Mouse (Mus musculus): ENCODE data around the gene Pappa. TPM values are rescaled to one million over a fixed set of nuclear protein-coding genes. Genes with fewer than 3 reads are reported as not detected.
A peak's percentile ranks its signal among the peaks of the same experiment; 100 is the strongest.

The Pappa gene
- polyA plus RNA-seq, 1 experiment from 2014 or later: 0.80 TPM

DNA sequence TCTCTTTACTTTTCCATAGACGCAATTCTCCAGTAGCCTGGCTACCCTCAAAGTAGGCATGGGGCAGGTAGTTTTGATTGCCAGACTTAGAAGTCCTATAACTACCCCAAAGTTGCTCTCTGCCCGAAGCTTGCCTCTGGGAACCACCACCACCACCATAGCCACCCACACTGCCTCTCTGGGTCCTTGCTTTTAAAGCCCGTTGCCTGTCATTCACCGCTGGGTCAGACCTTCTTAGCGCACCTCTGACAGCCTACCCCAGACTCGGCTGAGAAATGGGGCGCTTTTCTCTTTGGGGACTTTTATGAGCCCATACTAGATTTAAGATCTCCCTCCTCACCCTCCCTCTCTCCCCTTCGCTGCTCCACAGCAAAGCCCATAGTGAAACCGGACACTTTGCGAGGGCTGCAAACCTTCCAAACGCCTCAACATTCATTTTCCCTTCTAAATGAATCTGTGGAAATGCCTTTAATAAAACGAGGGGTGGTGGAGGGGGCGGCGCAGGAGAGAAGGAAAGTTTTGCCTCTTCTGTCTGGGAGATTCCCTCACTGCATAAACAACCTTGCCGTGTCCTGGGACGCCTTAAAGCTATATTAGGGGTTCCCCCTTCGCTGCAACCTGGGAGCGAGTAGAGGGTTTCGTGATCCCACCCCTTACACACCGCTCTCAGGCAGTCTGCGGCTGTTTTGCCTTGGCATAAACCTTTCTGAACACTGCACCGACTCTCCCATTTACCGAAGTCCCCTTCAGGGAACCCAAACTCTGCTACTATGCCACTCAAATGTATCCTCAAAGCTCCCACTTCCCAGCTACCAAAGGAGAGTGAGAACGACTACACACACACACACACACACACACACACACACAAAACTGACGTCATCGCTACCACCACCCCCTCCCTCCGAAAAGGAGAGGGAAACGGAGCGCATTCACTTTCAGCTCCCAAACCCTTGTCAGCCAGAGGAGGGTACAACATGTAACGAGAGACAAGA is 1.7 kb downstream of the Pappa start:
- DNase-seq (ENCODE audit: low spot score) (peak; percentile 59), ATAC-seq (ENCODE audit: low FRiP score) (peak; percentile 32; the same call in 1 of the 2 replicates)
- H3K4me3 ChIP-seq (replicated peaks; ENCODE audit: low read length): peak overlapping the region; percentile 50
- no peaks in the 10 kb centered on the region for H3K36me3 ChIP-seq (replicated peaks; ENCODE audit: control insufficient read depth, insufficient read depth)
- H3K27ac ChIP-seq: no peak overlapping the region
- under 1% methylated on average over 30 of the region's 30 CpGs for WGBS
- H3K27me3 ChIP-seq (ENCODE audit: control insufficient read depth, insufficient read depth, low read length): peaks cover 16% of the 10 kb centered on the region
- H3K9me3 ChIP-seq (ENCODE audit: control insufficient read depth, low read length): no peaks in the 10 kb centered on the region
- H3K9ac ChIP-seq: peak overlapping the region; percentile 43
- peaks cover 14% of the 10 kb centered on the region for H3K4me1 ChIP-seq (replicated peaks; ENCODE audit: control insufficient read depth, insufficient read depth, low read length)
- peak overlapping the region; percentile 92 for H3K4me2 ChIP-seq (replicated peaks)

- Histone ChIP-seq H3K9me3 (ENCODE audit: control insufficient read depth, low read length) (no peaks in the 10 kb centered on the region), H3K4me1 (replicated peaks; ENCODE audit: control insufficient read depth, insufficient read depth, low read length) (peaks cover 14% of the 10 kb centered on the region), H3K36me3 (replicated peaks; ENCODE audit: control insufficient read depth, insufficient read depth) (no peaks in the 10 kb centered on the region), H3K9ac (peak overlapping the region; percentile 43), H3K27me3 (ENCODE audit: control insufficient read depth, insufficient read depth, low read length) (peaks cover 16% of the 10 kb centered on the region), H3K4me2 (replicated peaks) (peak overlapping the region; percentile 92), H3K4me3 (replicated peaks; ENCODE audit: low read length) (peak overlapping the region; percentile 50), H3K27ac (no peak overlapping the region)
- DNase-seq (ENCODE audit: low spot score) (peak; percentile 76), ATAC-seq (ENCODE audit: low FRiP score) (peak; percentile 36; the same call in 1 of the 2 replicates)
- WGBS: 6% methylated on average over 23 of the region's 23 CpGs
These were observed 2.7 kb downstream of the Pappa start for GRCm38 (mm10) chr4:65126451-65127290.

GRCm38 (mm10) chr4:65127291-65127590 is 3.3 kb downstream of the Pappa start:
- peaks cover 14% of the 10 kb centered on the region for H3K4me1 ChIP-seq (replicated peaks; ENCODE audit: control insufficient read depth, insufficient read depth, low read length)
- H3K4me2 ChIP-seq (replicated peaks): peak overlapping the region; percentile 92
- ATAC-seq (ENCODE audit: low FRiP score) (peak; percentile 22), DNase-seq (ENCODE audit: low spot score) (no peak)
- no peak overlapping the region for H3K27ac ChIP-seq
- no peaks in the 10 kb centered on the region for H3K9me3 ChIP-seq (ENCODE audit: control insufficient read depth, low read length)
- H3K36me3 ChIP-seq (replicated peaks; ENCODE audit: control insufficient read depth, insufficient read depth): no peaks in the 10 kb centered on the region
- no peak overlapping the region; the same call in 1 of the 2 replicates for H3K4me3 ChIP-seq (replicated peaks; ENCODE audit: low read length)
- WGBS: 23% methylated on average over 6 of the region's 6 CpGs
- H3K9ac ChIP-seq: no peak overlapping the region
- H3K27me3 ChIP-seq (ENCODE audit: control insufficient read depth, insufficient read depth, low read length): peaks cover 16% of the 10 kb centered on the region

GRCm38 (mm10) chr4:65132657-65133056 is 8.7 kb downstream of the Pappa start:
- WGBS: 91% methylated on average over 3 of the region's 3 CpGs
- Histone ChIP-seq H3K9ac (no peak overlapping the region), H3K4me1 (replicated peaks; ENCODE audit: control insufficient read depth, insufficient read depth, low read length) (no peaks in the 10 kb centered on the region), H3K27me3 (ENCODE audit: control insufficient read depth, insufficient read depth, low read length) (peaks cover 6% of the 10 kb centered on the region; the same call in 1 of the 2 replicates), H3K4me2 (replicated peaks) (no peak overlapping the region), H3K27ac (no peak overlapping the region), H3K9me3 (ENCODE audit: control insufficient read depth, low read length) (no peaks in the 10 kb centered on the region), H3K36me3 (replicated peaks; ENCODE audit: control insufficient read depth, insufficient read depth) (no peaks in the 10 kb centered on the region), H3K4me3 (replicated peaks; ENCODE audit: low read length) (no peak overlapping the region)
- DNase-seq (ENCODE audit: low spot score): no peak
- ATAC-seq (ENCODE audit: low FRiP score): no peak

- 91% methylated on average over 5 of the region's 5 CpGs for WGBS
- Histone ChIP-seq H3K27ac (no peak overlapping the region), H3K4me2 (replicated peaks) (no peak overlapping the region), H3K36me3 (replicated peaks; ENCODE audit: control insufficient read depth, insufficient read depth) (no peaks in the 10 kb centered on the region), H3K9ac (no peak overlapping the region), H3K27me3 (ENCODE audit: control insufficient read depth, insufficient read depth, low read length) (no peaks in the 10 kb centered on the region), H3K4me1 (replicated peaks; ENCODE audit: control insufficient read depth, insufficient read depth, low read length) (no peaks in the 10 kb centered on the region), H3K4me3 (replicated peaks; ENCODE audit: low read length) (no peak overlapping the region), H3K9me3 (ENCODE audit: control insufficient read depth, low read length) (no peaks in the 10 kb centered on the region)
- DNase-seq (ENCODE audit: low spot score) (no peak), ATAC-seq (ENCODE audit: low FRiP score) (no peak)
These were observed 10.4 kb downstream of the Pappa start for GRCm38 (mm10) chr4:65134358-65134757.

DNA sequence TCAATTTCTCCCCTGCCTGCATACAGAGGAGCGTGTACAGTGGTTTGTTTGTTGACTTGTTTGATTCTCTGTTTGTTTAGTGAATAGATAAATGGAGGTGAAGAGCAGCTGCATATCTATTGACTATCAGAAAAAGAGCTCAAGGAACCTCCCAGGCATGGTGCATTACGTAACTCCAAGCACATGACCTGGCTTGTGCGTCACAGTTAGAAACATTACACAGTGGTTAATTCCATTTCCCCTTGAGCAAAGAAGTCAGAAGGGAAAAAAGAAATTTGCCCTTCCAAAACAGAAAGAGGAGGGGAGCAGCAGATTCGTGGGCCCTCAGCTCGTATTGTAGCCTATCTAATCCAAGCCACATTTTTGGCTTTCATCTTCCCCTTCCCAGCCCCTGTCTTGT is 11.1 kb downstream of the Pappa start:
- 75% methylated on average over 5 of the region's 5 CpGs for WGBS

GRCm38 (mm10) chr4:65136541-65136940 is 12.6 kb downstream of the Pappa start:
- 91% methylated on average over 3 of the region's 3 CpGs for WGBS
- H3K27me3 ChIP-seq (ENCODE audit: control insufficient read depth, insufficient read depth, low read length): no peaks in the 10 kb centered on the region
- no peak overlapping the region for H3K4me2 ChIP-seq (replicated peaks)
- no peaks in the 10 kb centered on the region for H3K4me1 ChIP-seq (replicated peaks; ENCODE audit: control insufficient read depth, insufficient read depth, low read length)
- no peak overlapping the region for H3K9ac ChIP-seq
- no peak for ATAC-seq (ENCODE audit: low FRiP score)
- no peak overlapping the region for H3K4me3 ChIP-seq (replicated peaks; ENCODE audit: low read length)
- H3K36me3 ChIP-seq (replicated peaks; ENCODE audit: control insufficient read depth, insufficient read depth): no peaks in the 10 kb centered on the region
- H3K27ac ChIP-seq: no peak overlapping the region
- no peak for DNase-seq (ENCODE audit: low spot score)
- H3K9me3 ChIP-seq (ENCODE audit: control insufficient read depth, low read length): no peaks in the 10 kb centered on the region

More for the DNA sequence above, 11.1 kb downstream of the Pappa start:
- H3K9ac ChIP-seq: no peak overlapping the region
- DNase-seq (ENCODE audit: low spot score) (no peak), ATAC-seq (ENCODE audit: low FRiP score) (no peak)
- no peaks in the 10 kb centered on the region for H3K36me3 ChIP-seq (replicated peaks; ENCODE audit: control insufficient read depth, insufficient read depth)
- no peak overlapping the region for H3K4me3 ChIP-seq (replicated peaks; ENCODE audit: low read length)
- H3K27ac ChIP-seq: no peak overlapping the region
- no peaks in the 10 kb centered on the region for H3K27me3 ChIP-seq (ENCODE audit: control insufficient read depth, insufficient read depth, low read length)
- no peaks in the 10 kb centered on the region for H3K9me3 ChIP-seq (ENCODE audit: control insufficient read depth, low read length)
- no peak overlapping the region for H3K4me2 ChIP-seq (replicated peaks)
- H3K4me1 ChIP-seq (replicated peaks; ENCODE audit: control insufficient read depth, insufficient read depth, low read length): no peaks in the 10 kb centered on the region

DNA sequence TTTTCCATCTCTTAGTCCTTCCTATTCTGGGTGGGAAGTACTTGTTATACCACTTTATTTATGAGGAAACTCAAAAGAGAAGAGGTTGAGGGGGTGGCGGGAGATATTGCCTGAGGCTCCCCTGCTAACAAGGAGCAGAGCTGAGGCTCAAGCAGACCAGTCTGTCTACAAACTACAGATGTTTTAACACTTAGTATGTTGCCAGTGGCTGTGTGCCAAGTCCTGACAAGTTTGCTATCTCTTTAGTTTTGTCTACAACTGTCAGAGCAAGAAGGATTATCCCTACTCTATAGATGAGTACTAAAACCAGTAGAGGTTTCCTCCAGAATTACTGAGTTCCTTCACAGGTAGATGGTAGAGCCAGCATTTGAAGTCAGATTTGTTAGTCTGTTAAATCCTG is 23.0 kb downstream of the Pappa start:
- 88% methylated on average over 1 of the region's 1 CpGs for WGBS
- H3K36me3 ChIP-seq (replicated peaks; ENCODE audit: control insufficient read depth, insufficient read depth): no peaks in the 10 kb centered on the region
- H3K9ac ChIP-seq: no peak overlapping the region
- H3K4me2 ChIP-seq (replicated peaks): no peak overlapping the region
- no peaks in the 10 kb centered on the region for H3K4me1 ChIP-seq (replicated peaks; ENCODE audit: control insufficient read depth, insufficient read depth, low read length)
- no peak overlapping the region for H3K4me3 ChIP-seq (replicated peaks; ENCODE audit: low read length)
- no peak for ATAC-seq (ENCODE audit: low FRiP score)
- H3K9me3 ChIP-seq (ENCODE audit: control insufficient read depth, low read length): no peaks in the 10 kb centered on the region
- DNase-seq (ENCODE audit: low spot score): no peak
- no peak overlapping the region for H3K27ac ChIP-seq
- no peaks in the 10 kb centered on the region for H3K27me3 ChIP-seq (ENCODE audit: control insufficient read depth, insufficient read depth, low read length)

DNA sequence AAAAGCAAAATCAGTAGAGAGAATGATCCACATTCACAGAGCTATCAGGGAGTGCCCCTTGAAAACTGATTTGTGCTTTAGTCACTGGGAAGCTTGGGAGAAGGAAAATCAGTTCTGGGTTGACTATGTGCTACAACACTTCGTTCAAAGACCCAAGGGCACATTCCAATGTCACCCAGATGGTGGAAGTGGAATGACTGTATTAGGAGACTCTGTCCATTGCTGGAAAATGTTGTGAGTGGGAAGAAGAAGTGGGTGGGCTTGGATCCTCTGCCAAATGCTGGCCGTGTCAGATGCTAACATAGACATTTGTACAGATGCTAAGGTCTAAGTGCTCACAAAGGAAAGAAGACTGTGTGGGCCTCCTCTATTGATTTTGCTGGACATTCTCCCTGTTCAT is 29.6 kb downstream of the Pappa start:
- H3K36me3 ChIP-seq (replicated peaks; ENCODE audit: control insufficient read depth, insufficient read depth): no peaks in the 10 kb centered on the region
- H3K4me1 ChIP-seq (replicated peaks; ENCODE audit: control insufficient read depth, insufficient read depth, low read length): no peaks in the 10 kb centered on the region
- H3K9me3 ChIP-seq (ENCODE audit: control insufficient read depth, low read length): no peaks in the 10 kb centered on the region
- H3K9ac ChIP-seq: no peak overlapping the region
- H3K27me3 ChIP-seq (ENCODE audit: control insufficient read depth, insufficient read depth, low read length): no peaks in the 10 kb centered on the region
- H3K4me3 ChIP-seq (replicated peaks; ENCODE audit: low read length): no peak overlapping the region
- no peak overlapping the region for H3K4me2 ChIP-seq (replicated peaks)
- H3K27ac ChIP-seq: no peak overlapping the region
- no peak for ATAC-seq (ENCODE audit: low FRiP score)
- DNase-seq (ENCODE audit: low spot score): no peak
- WGBS: 71% methylated on average over 2 of the region's 2 CpGs

Measured in hindbrain, embryonic 14.5 days (tissue).